35 mouse cellular contexts compared by ENCODE assay signal in the genomic region with DNA sequence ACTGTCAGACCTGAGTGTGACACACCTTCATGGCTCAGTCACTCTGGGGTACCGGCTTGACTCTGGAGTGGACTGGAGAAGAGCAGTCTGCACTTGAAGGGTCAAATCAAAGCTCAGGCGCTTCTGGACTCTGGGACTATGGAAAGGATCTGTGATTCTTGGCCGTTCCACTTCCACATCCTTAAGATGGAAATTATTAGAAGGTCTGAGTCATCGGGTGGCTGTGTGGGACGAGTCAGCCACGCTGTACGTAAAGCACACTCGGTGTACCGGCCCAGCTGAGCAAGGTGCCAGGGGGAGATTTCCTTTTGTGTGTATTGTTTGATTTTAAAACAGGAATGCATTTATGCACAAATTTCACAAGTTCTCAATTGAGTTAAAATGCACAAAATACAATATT.
"Had no signal": no experiment of that assay in that cellular context is flagged by ENCODE, and none has a peak within 500 bp of the region (broad histone marks: within the 10 kb centered on the region; RNA-seq: fewer than 3 reads in every experiment).

No protein-coding gene starts in this region.

- H3K4me3 ChIP-seq: heart, embryonic 10.5 days; heart, embryonic 12.5 days; heart, embryonic 13.5 days; heart, embryonic 15.5 days; hindbrain, embryonic 10.5 days; hindbrain, embryonic 12.5 days; hindbrain, embryonic 13.5 days; hindbrain, embryonic 15.5 days; intestine, embryonic 15.5 days; kidney, embryonic 15.5 days; layer of hippocampus, adult 2 months had no signal

- H3K9me3 ChIP-seq: heart, embryonic 10.5 days; heart, embryonic 12.5 days; heart, embryonic 13.5 days; heart, embryonic 15.5 days; hindbrain, embryonic 10.5 days; hindbrain, embryonic 12.5 days; hindbrain, embryonic 13.5 days; hindbrain, embryonic 15.5 days; intestine, embryonic 15.5 days; kidney, embryonic 15.5 days had no signal

- H3K27ac ChIP-seq: heart, embryonic 10.5 days; heart, embryonic 13.5 days; heart, embryonic 15.5 days; hindbrain, embryonic 10.5 days; hindbrain, embryonic 12.5 days; hindbrain, embryonic 13.5 days; hindbrain, embryonic 14.5 days; hindbrain, embryonic 15.5 days; hindbrain, postnatal 0 days; intestine, embryonic 15.5 days; kidney, embryonic 15.5 days; kidney, postnatal 0 days; layer of hippocampus, adult 2 months had no signal

- H3K4me2 ChIP-seq: heart, embryonic 11.5 days; heart, embryonic 12.5 days; heart, embryonic 13.5 days; heart, embryonic 15.5 days; hindbrain, embryonic 12.5 days; hindbrain, embryonic 13.5 days; hindbrain, embryonic 14.5 days; hindbrain, embryonic 15.5 days; intestine, embryonic 15.5 days; kidney, embryonic 15.5 days had no signal

- H3K9ac ChIP-seq: heart, embryonic 12.5 days; heart, embryonic 13.5 days; heart, embryonic 15.5 days; hindbrain, embryonic 12.5 days; hindbrain, embryonic 13.5 days; hindbrain, embryonic 14.5 days; hindbrain, embryonic 15.5 days; intestine, embryonic 15.5 days; kidney, embryonic 15.5 days had no signal

- DNase-seq: heart, postnatal 10 days; heart, postnatal 14 days; heart, postnatal 36 days; heart, postnatal 4 days; kidney, adult 11 months; kidney, adult 18-20 months; kidney, adult 2 months; kidney, adult 8-10 months; kidney, adult 9 months; kidney, postnatal 10 days; kidney, postnatal 14 days; kidney, postnatal 25 days; kidney, postnatal 36 days; kidney, postnatal 4 days; layer of hippocampus, adult 9-11 months; layer of hippocampus, postnatal 36 days had no signal

- ATAC-seq: hindbrain, embryonic 16.5 days; hindbrain, postnatal 0 days; inflammation-experienced regulatory T-cells, adult 6 months; intestine, embryonic 15.5 days; intestine, embryonic 16.5 days; intestine, postnatal 0 days had no signal

- H3K36me3 ChIP-seq: heart, embryonic 10.5 days; heart, embryonic 12.5 days; heart, embryonic 13.5 days; heart, embryonic 15.5 days; hindbrain, embryonic 10.5 days; hindbrain, embryonic 12.5 days; hindbrain, embryonic 13.5 days; hindbrain, embryonic 15.5 days; intestine, embryonic 15.5 days; kidney, embryonic 15.5 days had no signal
